Mouse (Mus musculus) heart, embryonic 10.5 days (tissue): ENCODE results near the gene Asns. TPM values are rescaled to one million over a fixed set of nuclear protein-coding genes. Genes with fewer than 3 reads are reported as not detected.

Experiments used
- DNase-seq: peaks from one replicate; pipeline ENCODE4 v3.0.0-alpha.2; 2017; ENCODE audit warnings: low spot score
- H3K27ac ChIP-seq: fragments of 300-500 bp; sonication (generic); 2 replicates; pipeline ENCODE4 v1.5.1; 2016; ENCODE audit warnings: mild to moderate bottlenecking
- H3K27me3 ChIP-seq: fragments of 300-500 bp; sonication (generic); 2 replicates; pipeline ENCODE4 v1.6.1; 2016; ENCODE audit warnings: mild to moderate bottlenecking; ENCODE audit not compliant: poor library complexity, insufficient read depth, severe bottlenecking
- H3K36me3 ChIP-seq: fragments of 300-500 bp; sonication (generic); 2 replicates; pipeline ENCODE4 v1.6.1; 2016; ENCODE audit warnings: mild to moderate bottlenecking, moderate library complexity
- H3K4me1 ChIP-seq: fragments of 300-500 bp; sonication (generic); 2 replicates; pipeline ENCODE4 v1.6.1; 2016; ENCODE audit warnings: mild to moderate bottlenecking
- H3K4me3 ChIP-seq: fragments of 300-500 bp; sonication (generic); 2 replicates; pipeline ENCODE4 v1.5.1; 2016; ENCODE audit warnings: mild to moderate bottlenecking, moderate library complexity
- H3K9me3 ChIP-seq: fragments of 300-500 bp; sonication (generic); 2 replicates; pipeline ENCODE4 v1.6.1; 2016; ENCODE audit warnings: mild to moderate bottlenecking, moderate library complexity
- WGBS: fragments of 180-500 bp; shearing (Covaris S2); methylation state at CpG from one replicate; pipeline ENCODE4 v1.1.7; 2016; 5-methylcytosine and 5-hydroxymethylcytosine counted together
- polyA plus RNA-seq: library from polyadenylated mRNA; unstranded; fragments of >200 nt; fragmentation: Nextera tagmentation; extraction: Ambion mirVana; gene quantifications from 2 replicates; pipeline ENCODE4 v1.2.1, GENCODE M21; 2016

Gene Asns
- polyA plus RNA-seq, result 65.5 and 84.5 TPM in 2 replicates

DNA sequence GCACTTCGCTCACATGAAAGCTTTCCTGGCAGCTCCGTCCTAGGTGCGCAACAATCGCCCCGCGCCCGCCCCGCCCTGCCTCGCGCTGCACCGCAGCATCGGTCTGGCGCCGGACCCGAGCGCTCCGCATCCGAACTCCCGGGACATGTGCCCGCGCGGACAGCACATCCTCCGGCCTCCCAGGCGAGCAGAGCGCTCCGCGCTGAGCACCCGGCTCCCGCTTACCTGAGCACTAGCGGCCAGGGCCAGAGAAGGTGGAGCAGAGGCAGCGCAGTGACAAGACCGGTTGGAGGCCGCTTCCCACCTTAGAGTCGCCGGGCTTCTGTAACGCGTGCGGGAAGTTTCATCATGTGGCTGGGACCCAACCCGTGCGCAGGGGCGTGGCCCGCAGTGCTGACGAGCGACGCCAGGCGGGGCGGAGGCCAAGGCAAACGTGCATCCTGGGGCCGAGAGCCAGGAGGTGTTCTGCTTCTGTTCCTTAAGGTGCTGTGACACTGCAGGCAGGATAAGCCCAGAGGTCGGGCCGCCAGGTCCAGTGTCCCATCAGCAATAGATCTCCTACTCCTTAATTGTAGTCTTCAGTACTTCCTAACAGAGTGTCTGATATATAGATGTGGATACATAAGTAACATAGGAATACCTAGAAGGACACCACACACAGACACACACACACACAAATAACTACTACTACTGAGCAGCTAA, at the start of gene Asns:
Asns (minus strand) TSS at position 371 of the 702 bp plus-strand sequence.
- H3K4me1 ChIP-seq, result no peaks in the 10 kb centered on the region
- H3K36me3 ChIP-seq, result no peaks in the 10 kb centered on the region
- peak; percentile 95 for DNase-seq
- H3K9me3 ChIP-seq, result no peaks in the 10 kb centered on the region
- H3K4me3 ChIP-seq, result peak within 1 kb of the TSS; percentile 82
- H3K27me3 ChIP-seq, result no peaks in the 10 kb centered on the region
- under 1% methylated on average over 51 of the region's 51 CpGs for WGBS
- H3K27ac ChIP-seq, result peak within 1 kb of the TSS; percentile 91

DNA sequence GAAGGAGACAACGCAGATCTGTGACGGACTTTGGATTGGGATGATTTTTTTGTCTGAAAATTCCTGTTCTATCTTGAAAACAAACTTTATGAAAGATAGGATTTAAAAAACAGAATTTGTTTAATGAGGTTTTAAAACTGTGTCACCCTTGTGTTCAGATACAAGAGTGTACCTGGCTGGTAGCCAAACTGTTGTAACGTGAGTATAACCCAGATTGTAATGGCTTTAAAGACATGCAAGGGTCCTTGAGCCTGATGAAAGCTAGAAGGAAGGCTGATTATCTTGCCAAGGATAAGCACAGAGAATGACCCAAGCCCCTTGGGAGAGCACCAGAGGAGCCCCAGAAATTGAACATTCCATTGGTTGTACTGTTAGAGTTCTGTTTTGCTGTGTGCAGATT, 48.7 kb upstream of the Asns start:
- Histone ChIP-seq H3K27ac (no peak overlapping the region), H3K27me3 (no peaks in the 10 kb centered on the region), H3K4me3 (no peak overlapping the region), H3K4me1 (no peaks in the 10 kb centered on the region), H3K36me3 (no peaks in the 10 kb centered on the region), H3K9me3 (no peaks in the 10 kb centered on the region)
- WGBS, result 65% methylated on average over 3 of the region's 3 CpGs
- DNase-seq, result no peak

DNA sequence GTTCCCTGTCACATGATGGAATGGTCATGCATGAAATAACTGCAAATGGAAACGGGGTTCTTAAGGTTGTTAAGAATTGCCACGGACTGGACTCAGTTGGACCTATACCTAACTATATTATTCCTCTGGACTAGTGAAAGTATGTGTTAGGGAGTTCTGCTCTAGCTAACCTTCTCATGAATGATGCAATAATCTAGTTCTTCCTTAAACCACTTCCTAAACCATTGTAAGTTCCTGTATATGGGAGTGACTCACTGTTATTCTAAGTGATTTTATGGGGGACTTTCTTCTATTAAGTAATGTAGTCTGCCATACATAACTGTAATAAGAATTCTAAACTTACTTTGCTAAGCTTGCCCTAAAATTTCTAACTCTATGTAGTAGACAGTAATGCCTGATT, 44.8 kb upstream of the Asns start:
- no peak for DNase-seq
- 93% methylated on average over 2 of the region's 2 CpGs for WGBS
- Histone ChIP-seq H3K36me3 (no peaks in the 10 kb centered on the region), H3K27me3 (no peaks in the 10 kb centered on the region), H3K4me1 (no peaks in the 10 kb centered on the region), H3K4me3 (no peak overlapping the region), H3K27ac (no peak overlapping the region), H3K9me3 (no peaks in the 10 kb centered on the region)

DNA sequence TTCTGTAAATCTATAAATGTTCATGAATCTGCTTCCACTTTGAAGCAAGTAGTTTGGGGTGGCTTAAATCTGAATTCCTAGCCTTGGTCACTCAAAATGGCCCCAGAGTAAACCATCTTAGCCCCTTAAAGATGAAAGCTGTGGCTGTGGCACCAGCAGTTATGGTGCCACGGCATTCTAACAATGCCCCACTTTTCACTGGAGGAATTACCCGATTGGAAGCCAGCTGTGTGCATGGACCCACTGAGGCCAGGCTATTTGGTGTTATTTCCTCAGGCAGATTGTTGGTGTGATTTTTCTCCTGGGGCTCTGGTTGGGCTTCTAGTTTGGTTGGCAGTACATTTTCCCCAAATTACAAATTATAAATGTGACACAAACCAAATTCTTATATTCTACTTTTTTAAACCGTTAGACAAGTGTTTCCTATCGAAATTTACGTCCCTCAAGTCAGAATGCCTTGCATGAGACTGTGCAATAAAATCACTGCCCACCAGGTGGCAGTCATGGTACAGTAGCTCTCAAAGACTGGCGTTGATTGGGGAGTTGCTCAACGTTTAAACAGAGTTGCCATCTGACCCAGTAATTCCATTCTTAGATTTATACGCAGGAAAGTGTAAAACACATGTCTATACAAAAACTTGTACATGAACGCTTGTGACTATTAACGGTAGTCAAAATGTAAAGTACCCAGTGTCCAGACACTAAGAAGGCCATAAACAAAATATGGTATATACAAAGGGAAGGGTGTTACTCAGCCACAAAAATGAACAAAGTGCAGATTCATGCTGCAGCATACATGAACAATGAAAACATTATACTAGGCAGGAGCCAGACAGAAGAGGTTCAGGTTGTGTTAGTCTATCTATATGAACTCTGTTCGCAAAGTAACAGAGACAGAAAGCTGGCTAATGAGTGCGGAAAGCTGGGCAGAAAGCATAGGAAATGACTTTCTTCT, 40.0 kb upstream of the Asns start:
- Histone ChIP-seq H3K4me1 (no peaks in the 10 kb centered on the region), H3K27ac (no peak overlapping the region), H3K27me3 (no peaks in the 10 kb centered on the region), H3K4me3 (no peak overlapping the region), H3K36me3 (no peaks in the 10 kb centered on the region), H3K9me3 (no peaks in the 10 kb centered on the region)
- DNase-seq, result no peak
- 42% methylated on average over 12 of the region's 12 CpGs for WGBS

DNA sequence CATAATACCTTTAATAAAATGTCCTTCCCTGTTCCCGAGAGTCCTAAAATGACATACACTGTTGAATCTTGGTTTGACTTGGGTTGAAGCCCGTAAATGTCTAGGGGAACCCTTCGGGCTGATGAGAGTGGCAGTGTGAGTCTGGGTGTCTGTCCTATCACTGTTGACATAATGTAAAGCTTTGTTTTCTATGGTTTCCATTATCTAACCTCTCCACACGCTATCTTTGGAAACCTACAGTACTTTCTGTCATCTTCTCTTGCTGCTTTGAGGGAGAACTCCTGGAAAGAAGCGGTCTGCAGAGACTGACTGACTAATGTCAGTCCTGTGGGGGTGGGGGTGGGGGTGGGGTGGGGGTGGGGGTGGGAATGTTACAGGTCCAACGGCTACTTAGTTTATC, 39.0 kb upstream of the Asns start:
- no peak overlapping the region for H3K4me3 ChIP-seq
- no peak overlapping the region for H3K27ac ChIP-seq
- 58% methylated on average over 6 of the region's 6 CpGs for WGBS

DNA sequence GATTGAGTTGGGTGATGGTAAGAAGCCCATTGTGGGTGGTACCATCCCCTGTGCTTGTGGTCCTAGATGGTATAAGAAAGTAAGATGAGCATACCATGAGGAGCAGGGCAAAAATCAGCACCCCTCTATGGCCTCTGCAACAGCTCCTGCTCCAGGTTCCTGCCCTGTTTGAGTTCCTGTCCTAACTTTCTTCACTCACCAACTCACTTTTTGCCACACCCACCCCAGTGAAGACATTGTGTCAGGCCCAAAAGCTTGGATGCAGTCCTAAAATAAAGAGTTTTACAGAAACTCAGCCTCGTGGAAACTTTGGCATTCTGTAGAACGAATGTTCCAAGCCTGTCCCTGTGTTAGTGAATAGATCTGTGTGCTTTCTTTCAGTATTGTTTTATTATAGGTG, 36.1 kb upstream of the Asns start:
- Histone ChIP-seq H3K4me1 (no peaks in the 10 kb centered on the region), H3K27ac (no peak overlapping the region), H3K27me3 (no peaks in the 10 kb centered on the region), H3K9me3 (no peaks in the 10 kb centered on the region), H3K36me3 (no peaks in the 10 kb centered on the region), H3K4me3 (no peak overlapping the region)
- no peak for DNase-seq
- 88% methylated on average over 2 of the region's 2 CpGs for WGBS

More for the DNA sequence above, 39.0 kb upstream of the Asns start:
- Histone ChIP-seq H3K27me3 (no peaks in the 10 kb centered on the region), H3K9me3 (no peaks in the 10 kb centered on the region), H3K36me3 (no peaks in the 10 kb centered on the region), H3K4me1 (no peaks in the 10 kb centered on the region)
- no peak for DNase-seq

DNA sequence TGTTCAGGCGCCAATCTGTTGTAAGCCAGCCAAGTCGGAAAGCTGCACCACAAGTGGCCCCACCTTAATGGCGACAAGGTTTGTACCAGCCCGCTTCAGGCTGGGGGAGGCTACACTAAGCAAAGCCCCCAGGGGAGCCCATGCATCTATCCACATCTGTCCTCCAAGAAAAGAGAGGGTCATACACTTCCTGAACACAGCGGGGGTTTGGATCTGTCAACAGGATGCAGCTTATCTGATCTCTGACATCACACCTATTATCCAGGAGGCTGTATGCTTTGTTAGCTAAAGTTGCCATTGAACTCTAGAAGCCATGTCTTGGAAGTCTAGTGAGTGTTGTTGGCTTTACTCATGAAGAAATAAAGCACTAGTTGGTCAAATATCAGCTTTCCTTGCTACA, 35.2 kb upstream of the Asns start:
- H3K9me3 ChIP-seq, result no peaks in the 10 kb centered on the region
- no peak for DNase-seq
- no peak overlapping the region for H3K27ac ChIP-seq
- H3K27me3 ChIP-seq, result no peaks in the 10 kb centered on the region
- no peak overlapping the region for H3K4me3 ChIP-seq
- 93% methylated on average over 5 of the region's 5 CpGs for WGBS
- H3K36me3 ChIP-seq, result no peaks in the 10 kb centered on the region
- H3K4me1 ChIP-seq, result no peaks in the 10 kb centered on the region

DNA sequence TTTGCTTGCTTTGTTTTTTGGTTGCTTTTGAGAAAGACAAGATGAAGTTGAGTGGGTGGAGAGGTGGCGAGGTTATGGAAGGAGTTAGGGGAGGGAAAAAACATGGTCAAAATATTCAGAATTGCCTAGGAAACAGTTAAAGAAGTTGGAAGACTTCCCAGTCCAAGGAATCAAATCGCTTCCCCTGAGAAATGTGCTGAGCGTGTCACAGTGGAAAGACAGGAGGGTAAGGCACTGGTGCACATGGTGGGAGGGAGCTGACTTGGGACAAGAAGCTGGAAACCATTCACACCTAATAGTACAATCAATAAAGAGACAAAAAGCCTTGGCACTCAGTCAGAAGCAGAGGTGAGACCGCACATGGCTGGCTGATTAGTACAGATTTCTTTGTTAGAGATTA, 23.2 kb upstream of the Asns start:
- H3K36me3 ChIP-seq, result no peaks in the 10 kb centered on the region
- DNase-seq, result no peak
- WGBS, result 71% methylated on average over 4 of the region's 4 CpGs

DNA sequence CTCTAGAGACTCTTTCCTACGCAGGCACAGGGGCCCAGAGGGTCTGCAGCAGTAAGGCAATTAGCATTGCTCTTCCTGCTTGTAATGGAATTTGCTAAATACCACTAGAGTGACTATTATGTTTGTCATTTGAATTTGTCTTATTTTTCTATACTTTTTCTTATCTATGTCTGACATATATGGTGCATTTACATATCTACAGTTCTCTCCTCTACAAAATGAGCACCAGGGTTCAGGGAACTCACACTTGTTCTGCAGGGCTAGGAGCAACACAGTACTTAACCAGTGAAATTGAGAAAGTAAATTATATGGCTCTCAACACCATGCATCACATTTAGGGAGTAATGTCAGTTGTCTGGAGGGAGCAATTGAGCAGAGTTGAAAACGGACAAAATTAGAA, 21.2 kb upstream of the Asns start:
- no peak overlapping the region for H3K27ac ChIP-seq
- DNase-seq, result no peak
- no peak overlapping the region for H3K4me3 ChIP-seq
- no peaks in the 10 kb centered on the region for H3K36me3 ChIP-seq
- no peaks in the 10 kb centered on the region for H3K9me3 ChIP-seq
- no peaks in the 10 kb centered on the region for H3K27me3 ChIP-seq
- WGBS, result 52% methylated on average over 2 of the region's 2 CpGs
- H3K4me1 ChIP-seq, result no peaks in the 10 kb centered on the region

More for the DNA sequence above, 23.2 kb upstream of the Asns start:
- Histone ChIP-seq H3K9me3 (no peaks in the 10 kb centered on the region), H3K4me1 (no peaks in the 10 kb centered on the region), H3K27ac (no peak overlapping the region), H3K27me3 (no peaks in the 10 kb centered on the region), H3K4me3 (no peak overlapping the region)

DNA sequence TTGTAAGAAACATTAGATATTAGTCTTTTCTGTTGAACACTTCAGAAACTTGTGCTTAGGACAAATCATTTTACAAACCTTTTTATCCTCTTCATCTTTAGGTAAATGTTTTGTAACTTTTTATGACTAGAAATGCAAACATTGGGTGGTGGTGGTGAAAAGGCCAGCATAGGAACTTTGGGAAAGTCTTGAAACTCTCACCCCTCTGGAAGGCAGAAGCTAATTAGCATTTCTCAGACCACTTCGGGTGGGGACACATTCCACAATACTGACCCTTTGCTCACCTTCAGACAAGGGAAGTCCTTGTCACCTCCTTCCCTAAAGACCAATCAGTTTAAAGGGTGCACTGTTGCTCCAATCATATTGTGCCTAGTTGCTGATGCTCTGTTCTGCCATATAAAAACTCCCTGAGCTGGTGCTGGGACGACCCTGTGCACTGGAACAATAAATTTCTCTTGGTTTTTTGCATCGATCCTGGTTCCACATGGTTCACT, 18.8 kb upstream of the Asns start:
- Histone ChIP-seq H3K27me3 (no peaks in the 10 kb centered on the region), H3K4me1 (no peaks in the 10 kb centered on the region), H3K36me3 (no peaks in the 10 kb centered on the region), H3K9me3 (no peaks in the 10 kb centered on the region), H3K4me3 (no peak overlapping the region), H3K27ac (no peak overlapping the region)
- WGBS, result 66% methylated on average over 3 of the region's 3 CpGs
- no peak for DNase-seq

DNA sequence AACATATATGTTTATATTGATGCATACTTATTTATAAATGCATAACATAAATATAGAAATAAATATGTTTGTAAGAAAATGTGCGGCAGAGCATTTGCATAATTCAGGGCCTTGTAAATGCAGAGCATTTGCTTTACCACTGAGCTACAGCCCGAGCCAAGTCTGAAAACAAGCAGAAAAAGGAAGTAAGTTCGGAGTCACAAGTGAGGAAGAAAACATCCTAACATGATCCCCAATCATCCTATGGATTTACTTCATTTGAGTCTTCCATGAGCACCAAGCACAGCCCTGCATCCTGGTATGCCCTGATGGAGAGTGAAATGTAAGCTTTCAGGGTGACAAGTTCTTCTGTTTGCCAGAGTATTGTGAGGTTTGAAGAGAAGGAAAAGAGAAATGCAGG, 15.2 kb upstream of the Asns start:
- Histone ChIP-seq H3K27me3 (no peaks in the 10 kb centered on the region), H3K4me3 (no peak overlapping the region), H3K4me1 (no peaks in the 10 kb centered on the region), H3K36me3 (no peaks in the 10 kb centered on the region), H3K9me3 (no peaks in the 10 kb centered on the region), H3K27ac (no peak overlapping the region)
- 73% methylated on average over 3 of the region's 3 CpGs for WGBS
- DNase-seq, result no peak

DNA sequence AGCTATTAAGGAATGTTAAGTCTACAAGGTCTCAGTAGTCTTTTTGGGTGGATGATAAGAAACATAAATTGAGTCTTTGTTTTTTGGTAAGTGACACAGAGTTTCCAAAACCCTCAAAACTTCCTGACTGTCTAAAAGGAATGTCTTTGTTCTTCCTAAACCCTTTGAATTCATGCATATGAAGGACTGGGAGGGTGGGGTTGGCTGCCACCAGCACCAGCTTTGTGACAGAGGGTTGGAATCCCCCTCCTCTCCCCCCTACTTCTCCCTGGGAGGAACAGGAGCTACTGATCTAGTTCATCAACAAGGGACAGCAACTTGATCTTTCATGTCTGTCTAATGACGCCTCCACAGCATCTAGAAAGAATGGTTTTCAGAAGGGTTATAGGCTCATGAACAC, 13.7 kb upstream of the Asns start:
- Histone ChIP-seq H3K4me1 (no peaks in the 10 kb centered on the region), H3K27me3 (no peaks in the 10 kb centered on the region), H3K36me3 (no peaks in the 10 kb centered on the region), H3K27ac (no peak overlapping the region), H3K9me3 (no peaks in the 10 kb centered on the region), H3K4me3 (no peak overlapping the region)
- WGBS, result 50% methylated on average over 1 of the region's 1 CpGs
- DNase-seq, result no peak

DNA sequence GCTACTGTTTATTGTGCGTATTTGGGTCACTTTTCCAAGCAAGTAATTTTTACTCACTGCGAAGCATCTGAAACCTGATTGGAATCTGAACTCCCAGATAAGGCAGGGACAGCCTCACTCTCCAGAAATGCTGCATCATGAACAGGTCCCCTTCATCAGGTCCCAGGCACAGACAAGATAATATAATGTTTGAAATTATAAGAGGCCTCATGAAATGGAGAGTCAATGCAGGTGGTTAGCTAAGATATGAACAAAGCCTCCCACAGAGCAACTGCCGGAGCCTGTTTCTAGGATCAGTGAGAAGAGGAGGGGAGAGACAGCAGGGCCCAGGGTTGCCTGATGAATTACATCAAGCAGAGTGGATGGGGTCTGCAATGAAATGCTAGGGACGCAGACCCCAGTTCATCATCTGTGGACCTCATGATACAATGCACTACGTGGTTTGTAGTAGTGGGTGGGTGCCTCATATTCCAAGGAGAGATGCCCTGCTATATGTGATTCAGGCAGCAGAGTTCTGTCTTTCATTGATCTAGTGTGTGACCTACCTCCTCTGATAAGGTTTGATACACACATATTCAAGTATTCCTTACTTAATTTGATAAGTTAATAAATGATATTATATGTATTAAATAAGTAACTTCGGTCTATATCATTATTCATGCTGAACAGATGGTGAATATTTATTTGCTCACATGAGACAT, 5.1 kb upstream of the Asns start:
- no peak overlapping the region for H3K27ac ChIP-seq
- no peaks in the 10 kb centered on the region for H3K9me3 ChIP-seq
- 73% methylated on average over 6 of the region's 6 CpGs for WGBS
- no peak overlapping the region for H3K4me3 ChIP-seq
- H3K27me3 ChIP-seq, result no peaks in the 10 kb centered on the region
- H3K36me3 ChIP-seq, result no peaks in the 10 kb centered on the region
- H3K4me1 ChIP-seq, result no peaks in the 10 kb centered on the region
- DNase-seq, result peak; percentile 67
